Comparison of ENCODE assay signal across 11 mouse cellular contexts in the genomic region with DNA sequence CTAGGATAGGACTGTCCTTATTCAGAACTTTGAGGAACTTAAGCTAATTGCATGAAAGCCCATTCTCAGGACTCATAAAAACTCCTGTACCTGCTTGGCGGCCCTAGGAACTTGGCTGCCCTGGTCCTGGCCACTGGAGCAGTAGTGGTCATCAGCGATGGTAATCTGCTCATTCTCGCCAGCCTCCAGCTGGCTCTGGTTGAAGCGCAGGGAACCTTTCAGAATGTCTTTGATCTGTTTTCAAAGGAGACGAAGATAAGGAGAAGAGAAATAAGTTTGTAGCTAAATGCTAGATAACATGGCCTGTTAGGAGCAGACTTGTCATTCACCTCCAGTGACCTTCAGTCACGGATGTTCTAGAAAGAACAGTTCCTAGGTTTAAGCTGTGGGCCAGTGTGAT.
"Had no signal": no experiment of that assay in that cellular context is flagged by ENCODE, and none has a peak within 500 bp of the region (broad histone marks: within the 10 kb centered on the region; RNA-seq: fewer than 3 reads in every experiment).

No protein-coding gene starts in this region.

- DNase-seq: gastrocnemius, postnatal 25 days; heart, adult 18-20 months; heart, postnatal 10 days; heart, postnatal 4 days; kidney, adult 18-20 months; kidney, adult 8-10 months; kidney, postnatal 10 days; kidney, postnatal 25 days; kidney, postnatal 4 days; liver; liver, embryonic 13.5 days had no signal
